In genomic region chr2:125885891-125886576, GRCm38 (mm10) we compare ENCODE assay signal across 23 mouse cellular contexts. TPM values are rescaled to one million over a fixed set of nuclear protein-coding genes. Genes with fewer than 3 reads are reported as not detected.
DNase-seq lines count a peak whose midpoint lies in the region; ATAC-seq and TF ChIP-seq lines count a peak whose summit lies in the region.
"Had no signal": no experiment of that assay in that cellular context is flagged by ENCODE, and none has a peak within 500 bp of the region (broad histone marks: within the 10 kb centered on the region; RNA-seq: fewer than 3 reads in every experiment).

No protein-coding gene starts in this region.

- no peaks in the 10 kb centered on the region for H3K27me3 ChIP-seq in forebrain, embryonic 14.5 days (replicated peaks; ENCODE audit: control insufficient read depth, insufficient read depth, low read length)
- H3K27me3 ChIP-seq in forebrain, embryonic 15.5 days, result no peaks in the 10 kb centered on the region
- H3K27me3 ChIP-seq: embryonic facial prominence, embryonic 13.5 days; heart, embryonic 15.5 days; stomach, embryonic 15.5 days had no signal

- no peak for TF ChIP-seq CTCF in layer of hippocampus, adult 2 months (conservative IDR thresholded peaks at IDR 0.05)

- no peaks in the 10 kb centered on the region for H3K9me3 ChIP-seq in forebrain, embryonic 14.5 days (replicated peaks; ENCODE audit: control insufficient read depth, low read length)
- H3K9me3 ChIP-seq in forebrain, embryonic 15.5 days, result no peaks in the 10 kb centered on the region
- H3K9me3 ChIP-seq: embryonic facial prominence, embryonic 13.5 days; heart, embryonic 15.5 days; stomach, embryonic 15.5 days had no signal

- no peaks in the 10 kb centered on the region for H3K4me1 ChIP-seq in forebrain, embryonic 14.5 days (ENCODE audit: control insufficient read depth, insufficient read depth, low read length)
- no peaks in the 10 kb centered on the region for H3K4me1 ChIP-seq in forebrain, embryonic 15.5 days
- H3K4me1 ChIP-seq: embryonic facial prominence, embryonic 13.5 days; heart, embryonic 15.5 days; stomach, embryonic 15.5 days had no signal

- no peak overlapping the region for H3K4me3 ChIP-seq in forebrain, embryonic 14.5 days (ENCODE audit: low read depth, low read length)
- H3K4me3 ChIP-seq in forebrain, embryonic 15.5 days, result no peak overlapping the region
- no peak overlapping the region for H3K4me3 ChIP-seq in layer of hippocampus, adult 2 months
- H3K4me3 ChIP-seq: embryonic facial prominence, embryonic 13.5 days; heart, embryonic 15.5 days; stomach, embryonic 15.5 days had no signal

- H3K4me2 ChIP-seq in forebrain, embryonic 14.5 days (ENCODE audit: low read length), result no peak overlapping the region
- H3K4me2 ChIP-seq in forebrain, embryonic 15.5 days (replicated peaks), result no peak overlapping the region
- H3K4me2 ChIP-seq: embryonic facial prominence, embryonic 13.5 days; heart, embryonic 15.5 days; stomach, embryonic 15.5 days had no signal

- ATAC-seq in forebrain, embryonic 14.5 days, result no peak
- ATAC-seq in forebrain, embryonic 15.5 days (replicated peaks), result no peak
- ATAC-seq: activated CD4-positive, CD25-positive, alpha-beta regulatory T cell, adult 4 months; CD4-positive, CD25-positive, alpha-beta regulatory T cell, adult 4 months; inflammation-experienced regulatory T-cells, adult 6 months; liver, postnatal 0 days had no signal

- no peak overlapping the region for H3K9ac ChIP-seq in forebrain, embryonic 14.5 days (ENCODE audit: low read length)
- H3K9ac ChIP-seq in forebrain, embryonic 15.5 days (replicated peaks), result no peak overlapping the region
- H3K9ac ChIP-seq: embryonic facial prominence, embryonic 13.5 days; heart, embryonic 15.5 days; liver, postnatal 0 days; stomach, embryonic 15.5 days had no signal

- no peaks in the 10 kb centered on the region for H3K36me3 ChIP-seq in forebrain, embryonic 14.5 days (ENCODE audit: control insufficient read depth, insufficient read depth, low read length)
- H3K36me3 ChIP-seq in forebrain, embryonic 15.5 days, result no peaks in the 10 kb centered on the region
- H3K36me3 ChIP-seq: stomach, embryonic 15.5 days had no signal

- H3K27ac ChIP-seq in forebrain, embryonic 14.5 days (ENCODE audit: low read depth, low read length), result no peak overlapping the region
- no peak overlapping the region for H3K27ac ChIP-seq in forebrain, embryonic 15.5 days (replicated peaks)
- peak overlapping the region; percentile 32; the same call in 1 of the 2 replicates for H3K27ac ChIP-seq in layer of hippocampus, adult 2 months
- H3K27ac ChIP-seq: embryonic facial prominence, embryonic 13.5 days; heart, embryonic 15.5 days; stomach, embryonic 15.5 days had no signal

- peak; percentile 27 for DNase-seq in forebrain, embryonic 14.5 days (ENCODE audit: low spot score)
- DNase-seq in layer of hippocampus, adult 2 months (ENCODE audit: low spot score in 2 of 2), result no peak
- no peak for DNase-seq in layer of hippocampus, adult 8-10 months (ENCODE audit: low spot score in 2 of 2)
- DNase-seq in cerebellum, adult 11 months, result peak; percentile 36
- DNase-seq in cerebellum, postnatal 10 days, result peak; percentile 77 to 78
- DNase-seq in heart, adult 9 months (ENCODE audit: low spot score in 2 of 2), result no peak
- DNase-seq in frontal cortex, postnatal 14 days (ENCODE audit: low spot score in 2 of 2), result no peak
- DNase-seq: adrenal gland, postnatal 10 days; heart, adult 18-20 months; kidney, adult 8-10 months; kidney, postnatal 4 days; layer of hippocampus, postnatal 36 days; liver, postnatal 0 days; lung, postnatal 4 days; retina, postnatal 1 day; thymus, adult 2 months had no signal

- WGBS in forebrain, embryonic 14.5 days, result 76% methylated on average over 4 of the region's 4 CpGs
- WGBS in forebrain, embryonic 15.5 days, result 71% methylated on average over 4 of the region's 4 CpGs

RNA-seq across cellular contexts. Expression of gene Cops2, which starts 27.1 kb away (rescaled TPM):
- polyA plus RNA-seq in forebrain, embryonic 14.5 days (2014; fragmentation: Nextera tagmentation; extraction: Ambion mirVana), result 77.2 and 81.0 TPM in 2 replicates
- 66.8 and 66.9 TPM in 2 replicates for polyA plus RNA-seq in forebrain, embryonic 15.5 days (2015; fragmentation: Nextera tagmentation; extraction: Ambion mirVana)
- total RNA-seq in layer of hippocampus, adult 2 months (2021), result 100 to 1,000 TPM; 111 to 119 TPM
- 100 to 1,000 TPM in 3 of 4 experiments, 10 to 100 TPM in 1; 95.0 to 114 (median 109) TPM for total RNA-seq in layer of hippocampus, adult 8-10 months (2022)

RNA-seq across cellular contexts. Expression of gene Galk2, which starts 27.1 kb away (rescaled TPM):
- 29.8 and 32.8 TPM in 2 replicates for polyA plus RNA-seq in forebrain, embryonic 14.5 days (2014; fragmentation: Nextera tagmentation; extraction: Ambion mirVana)
- 28.7 and 29.1 TPM in 2 replicates for polyA plus RNA-seq in forebrain, embryonic 15.5 days (2015; fragmentation: Nextera tagmentation; extraction: Ambion mirVana)
- total RNA-seq in layer of hippocampus, adult 2 months (2021), result 10 to 100 TPM; 25.8 to 26.0 TPM
- total RNA-seq in layer of hippocampus, adult 8-10 months (2022), result 10 to 100 TPM; 30.9 to 36.3 (median 32.6) TPM

Comparison
In these comparisons a context has a peak if more than half of its experiments do, and no peak if none do; other contexts are left out.
1. DNase-seq: peak in forebrain, embryonic 14.5 days (single experiment), cerebellum, adult 11 months (single experiment) and cerebellum, postnatal 10 days (2 of 2); none in layer of hippocampus, adult 2 months (0 of 2), layer of hippocampus, adult 8-10 months (0 of 2), heart, adult 9 months (0 of 2) and frontal cortex, postnatal 14 days (0 of 2).